Mouse (Mus musculus) liver, embryonic 16.5 days (tissue): Measurements from ENCODE around the gene Zc3h15. TPM values are rescaled to one million over a fixed set of nuclear protein-coding genes. Genes with fewer than 3 reads are reported as not detected.
A peak's percentile ranks its signal among the peaks of the same experiment; 100 is the strongest.
"Not testable (repeated sequence)": the region's sequence is repeated elsewhere in the genome, so short reads cannot be mapped to it uniquely, and the experiment has no call there.

Experiments used
- ATAC-seq: fragments of 200-750 bp; cut with Nextera tagmentation; 2 replicates; pipeline ENCODE4 v1.8.0; 2017; ENCODE audit warnings: low read depth, mild to moderate bottlenecking, moderate number of reproducible peaks, moderate library complexity
- H3K27ac ChIP-seq: fragments of 300-500 bp; sonication (generic); 2 replicates; pipeline ENCODE4 v1.5.1; 2014; ENCODE audit warnings: mild to moderate bottlenecking, low read length
- H3K27me3 ChIP-seq: fragments of 300-500 bp; sonication (generic); 2 replicates; pipeline ENCODE4 v1.6.1; 2014; ENCODE audit warnings: low read depth, low read length, mixed read lengths; ENCODE audit not compliant: control insufficient read depth, insufficient read depth
- H3K36me3 ChIP-seq: fragments of 300-500 bp; sonication (generic); 2 replicates; pipeline ENCODE4 v1.6.1; 2014; ENCODE audit warnings: mild to moderate bottlenecking; ENCODE audit not compliant: control insufficient read depth, insufficient read depth
- H3K4me1 ChIP-seq: fragments of 300-500 bp; sonication (generic); 2 replicates; pipeline ENCODE4 v1.6.1; 2014; ENCODE audit warnings: low read depth, low read length, mixed read lengths; ENCODE audit not compliant: control insufficient read depth
- H3K4me2 ChIP-seq: fragments of 300-500 bp; sonication (generic); 2 replicates; pipeline ENCODE4 v1.6.1; 2014; ENCODE audit warnings: low read depth, low read length, mixed read lengths
- H3K4me3 ChIP-seq: fragments of 300-500 bp; sonication (generic); 2 replicates; pipeline ENCODE4 v1.5.1; 2014; ENCODE audit warnings: low read depth, mild to moderate bottlenecking, low read length
- H3K9ac ChIP-seq: fragments of 300-500 bp; sonication (generic); 2 replicates; pipeline ENCODE4 v1.6.1; 2014; ENCODE audit warnings: low read depth, low read length
- H3K9me3 ChIP-seq: fragments of 300-500 bp; sonication (generic); replicated peaks from 2 replicates; pipeline ENCODE4 v1.6.1; 2016; ENCODE audit warnings: low read length; ENCODE audit not compliant: control insufficient read depth
- WGBS: fragments of 180-500 bp; shearing (Covaris S2); extraction: QIAGEN DNeasy Blood & Tissue Kit; methylation state at CpG from one replicate; pipeline ENCODE4 v1.1.7; 2014; ENCODE audit not compliant: insufficient replicate concordance; 5-methylcytosine and 5-hydroxymethylcytosine counted together
- polyA plus RNA-seq: library from polyadenylated mRNA; unstranded; fragments of >200 nt; fragmentation: Nextera tagmentation; extraction: Ambion mirVana; gene quantifications from 2 replicates; pipeline ENCODE4 v1.2.1, GENCODE M21; 2015

The Zc3h15 gene
- polyA plus RNA-seq, 1 experiment from 2014 or later = 38.9 TPM

DNA sequence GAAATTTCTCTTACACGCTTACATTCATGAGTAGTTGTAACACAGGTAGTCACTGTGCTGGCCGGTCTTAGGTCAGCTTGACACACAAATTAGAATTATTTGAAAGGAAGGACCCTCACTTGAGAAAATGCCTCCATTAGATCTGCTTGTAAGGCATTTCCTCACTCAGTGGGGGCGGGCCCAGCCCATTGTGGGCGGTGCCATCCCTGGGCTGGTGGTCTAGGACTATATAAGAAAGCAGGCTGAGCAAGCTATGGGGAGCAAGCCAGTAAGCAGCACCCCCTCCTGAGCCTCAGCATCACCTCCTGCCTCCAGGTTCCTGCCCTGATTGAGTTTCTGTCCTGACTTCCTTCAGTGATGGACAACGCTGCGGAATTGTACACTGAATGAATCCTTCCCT lies 16.3 kb upstream of the Zc3h15 start:
- no peaks in the 10 kb centered on the region for H3K9me3 ChIP-seq
- H3K4me3 ChIP-seq = no peak overlapping the region
- no peaks in the 10 kb centered on the region for H3K27me3 ChIP-seq
- no peak for ATAC-seq
- H3K27ac ChIP-seq = no peak overlapping the region
- 81% methylated on average over 6 of the region's 6 CpGs for WGBS
- H3K4me2 ChIP-seq = no peak overlapping the region
- H3K36me3 ChIP-seq = no peaks in the 10 kb centered on the region
- no peak overlapping the region for H3K9ac ChIP-seq
- no peaks in the 10 kb centered on the region for H3K4me1 ChIP-seq

DNA sequence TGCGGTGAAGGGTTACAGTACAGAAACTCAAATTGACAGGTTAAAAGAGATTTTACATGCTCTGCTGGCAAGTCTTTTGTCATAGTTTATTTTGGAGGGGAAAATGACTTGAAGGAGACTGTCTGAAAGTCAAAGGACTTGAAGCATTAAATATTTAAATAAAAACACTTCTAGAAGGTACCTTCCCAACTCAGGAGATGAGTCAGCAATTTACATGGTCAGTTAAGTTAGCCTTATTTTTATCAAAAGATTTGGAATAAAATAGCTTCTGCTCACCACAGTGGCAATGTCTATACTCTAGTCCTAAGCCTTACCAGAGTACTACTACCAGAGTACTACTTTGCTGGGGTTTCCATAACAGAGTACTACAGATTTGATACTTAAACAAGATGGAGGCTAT lies 2.2 kb upstream of the Zc3h15 start:
- Histone ChIP-seq H3K9me3 (no peaks in the 10 kb centered on the region), H3K4me2 (no peak overlapping the region), H3K27me3 (no peaks in the 10 kb centered on the region), H3K4me3 (no peak overlapping the region), H3K36me3 (no peaks in the 10 kb centered on the region), H3K27ac (no peak overlapping the region), H3K4me1 (peaks cover 4% of the 10 kb centered on the region), H3K9ac (no peak overlapping the region)
- ATAC-seq = no peak
- WGBS = 82% methylated on average over 1 of the region's 1 CpGs

DNA sequence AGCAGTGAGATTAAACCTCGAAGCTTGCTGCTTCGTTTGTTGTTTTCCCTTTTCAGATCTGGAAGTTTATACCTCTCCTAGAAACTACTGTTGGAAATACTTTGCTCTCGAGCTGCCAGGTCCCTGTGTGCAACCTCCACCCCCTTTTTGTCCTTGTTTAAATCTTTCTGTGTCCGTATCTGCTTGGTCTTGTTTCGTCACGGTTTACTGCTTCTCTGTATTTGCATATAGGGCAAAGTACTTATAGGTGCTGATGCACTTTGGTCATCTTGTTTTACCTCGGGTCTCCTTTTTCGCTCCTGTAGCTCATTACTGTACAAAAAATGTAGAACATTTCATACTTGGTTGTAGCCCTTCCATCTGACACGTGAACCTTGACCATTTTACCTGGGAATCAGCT lies 4.7 kb downstream of the Zc3h15 start:
- no peaks in the 10 kb centered on the region for H3K36me3 ChIP-seq
- no peak for ATAC-seq
- H3K27me3 ChIP-seq = no peaks in the 10 kb centered on the region
- peak overlapping the region; percentile 26; the same call in 1 of the 2 replicates for H3K4me2 ChIP-seq
- H3K9me3 ChIP-seq = no peaks in the 10 kb centered on the region
- H3K4me3 ChIP-seq = no peak overlapping the region
- no peak overlapping the region for H3K9ac ChIP-seq
- WGBS = 64% methylated on average over 9 of the region's 9 CpGs
- peaks cover 6% of the 10 kb centered on the region for H3K4me1 ChIP-seq
- H3K27ac ChIP-seq = no peak overlapping the region

DNA sequence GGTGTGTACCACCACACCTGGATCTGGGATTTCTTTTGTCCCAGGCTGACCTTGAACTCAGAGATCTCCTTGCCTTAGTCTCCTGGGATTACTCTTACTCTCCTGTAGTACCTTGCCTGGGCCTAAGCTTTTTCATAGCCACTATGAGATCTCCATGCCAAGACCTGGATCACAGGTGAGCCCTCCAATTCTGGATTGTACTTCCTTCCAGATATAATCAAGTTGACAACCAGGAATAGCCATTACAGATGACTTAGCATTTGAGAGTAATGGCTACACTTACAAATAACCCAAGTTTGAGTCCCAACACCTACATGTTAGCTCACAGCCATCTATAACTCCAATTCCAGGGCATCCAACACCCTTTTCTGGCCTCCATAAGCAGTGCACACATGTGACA lies 8.4 kb downstream of the Zc3h15 start:
- ATAC-seq = no peak
- peaks cover 3% of the 10 kb centered on the region; the same call in 1 of the 2 replicates for H3K36me3 ChIP-seq

DNA sequence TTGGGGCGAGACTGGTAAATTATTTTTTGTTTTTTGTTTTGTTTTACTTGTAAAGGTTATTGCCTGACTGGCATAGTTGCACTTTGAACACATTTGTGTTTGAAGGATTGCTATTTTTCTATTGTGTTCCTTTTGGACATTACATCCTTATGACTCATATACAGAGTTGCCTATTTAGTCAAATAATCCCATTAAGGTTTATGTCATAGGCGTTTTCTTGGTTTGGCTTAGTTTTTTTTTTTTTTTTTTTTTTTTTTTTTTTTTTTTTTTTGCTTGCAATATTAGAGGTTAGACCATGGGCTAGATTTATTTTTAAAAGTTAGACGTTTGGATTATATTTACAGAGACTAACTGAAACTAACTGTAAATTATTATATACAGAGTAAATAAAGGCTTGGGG lies 15.0 kb downstream of the Zc3h15 start:
- ATAC-seq = no peak
- H3K36me3 ChIP-seq = peaks cover 14% of the 10 kb centered on the region
- H3K27me3 ChIP-seq = no peaks in the 10 kb centered on the region
- H3K9me3 ChIP-seq = no peaks in the 10 kb centered on the region
- H3K4me1 ChIP-seq = peaks cover 2% of the 10 kb centered on the region; the same call in 1 of the 2 replicates
- H3K27ac ChIP-seq = no peak overlapping the region
- no peak overlapping the region for H3K4me3 ChIP-seq
- WGBS = 58% methylated on average over 3 of the region's 3 CpGs
- H3K4me2 ChIP-seq = no peak overlapping the region
- no peak overlapping the region for H3K9ac ChIP-seq

More for the DNA sequence above, 8.4 kb downstream of the Zc3h15 start:
- no peaks in the 10 kb centered on the region for H3K9me3 ChIP-seq
- peaks cover 5% of the 10 kb centered on the region for H3K4me1 ChIP-seq
- H3K9ac ChIP-seq = no peak overlapping the region
- H3K4me3 ChIP-seq = no peak overlapping the region
- no peak overlapping the region for H3K27ac ChIP-seq
- H3K4me2 ChIP-seq = no peak overlapping the region
- no peaks in the 10 kb centered on the region for H3K27me3 ChIP-seq

DNA sequence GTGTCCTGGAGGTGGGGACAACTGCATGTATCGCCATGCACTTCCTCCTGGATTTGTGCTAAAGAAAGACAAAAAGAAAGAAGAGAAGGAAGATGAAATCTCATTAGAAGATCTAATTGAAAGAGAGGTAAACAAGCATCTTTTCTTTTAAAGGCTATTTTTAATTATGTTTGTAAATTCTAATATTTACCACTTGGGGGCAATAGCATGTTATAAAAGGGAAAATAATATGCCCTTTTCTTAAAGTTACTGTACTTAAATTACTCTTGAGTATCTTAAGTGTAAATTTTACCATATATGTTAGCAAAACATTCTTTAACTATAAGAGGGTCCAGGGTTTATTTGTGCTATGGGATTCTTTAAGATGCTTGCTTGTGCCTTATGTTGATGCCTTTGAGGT lies 15.9 kb downstream of the Zc3h15 start:
- no peak overlapping the region for H3K27ac ChIP-seq
- 67% methylated on average over 1 of the region's 1 CpGs for WGBS
- H3K27me3 ChIP-seq = no peaks in the 10 kb centered on the region
- peaks cover 14% of the 10 kb centered on the region for H3K36me3 ChIP-seq
- no peak overlapping the region for H3K4me3 ChIP-seq
- no peak overlapping the region for H3K9ac ChIP-seq
- no peaks in the 10 kb centered on the region for H3K9me3 ChIP-seq
- peaks cover 2% of the 10 kb centered on the region; the same call in 1 of the 2 replicates for H3K4me1 ChIP-seq
- H3K4me2 ChIP-seq = no peak overlapping the region
- no peak for ATAC-seq

DNA sequence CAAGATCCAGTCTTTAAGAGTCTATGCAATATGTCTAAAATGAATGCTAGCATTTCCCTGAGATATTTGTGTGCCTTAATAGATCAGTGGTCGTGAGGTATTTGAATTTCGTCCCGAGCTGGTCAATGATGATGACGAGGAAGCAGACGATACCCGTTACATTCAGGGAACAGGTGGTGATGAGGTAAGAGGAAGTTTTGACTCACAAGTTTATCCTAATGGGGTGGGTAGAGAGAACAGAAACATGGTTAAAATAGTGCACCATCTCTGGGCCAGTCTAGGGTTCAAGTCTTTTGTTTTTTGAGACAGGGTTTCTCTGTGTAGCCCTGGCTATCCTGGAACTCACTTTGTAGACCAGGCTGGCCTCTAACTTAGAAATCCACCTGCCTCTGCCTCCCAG lies 17.1 kb downstream of the Zc3h15 start:
- ATAC-seq = no peak
- Histone ChIP-seq H3K4me2 (no peak overlapping the region), H3K4me1 (no peaks in the 10 kb centered on the region), H3K9me3 (no peaks in the 10 kb centered on the region), H3K36me3 (peaks cover 14% of the 10 kb centered on the region), H3K27me3 (no peaks in the 10 kb centered on the region), H3K9ac (no peak overlapping the region), H3K27ac (no peak overlapping the region), H3K4me3 (no peak overlapping the region)
- WGBS = 86% methylated on average over 6 of the region's 6 CpGs

DNA sequence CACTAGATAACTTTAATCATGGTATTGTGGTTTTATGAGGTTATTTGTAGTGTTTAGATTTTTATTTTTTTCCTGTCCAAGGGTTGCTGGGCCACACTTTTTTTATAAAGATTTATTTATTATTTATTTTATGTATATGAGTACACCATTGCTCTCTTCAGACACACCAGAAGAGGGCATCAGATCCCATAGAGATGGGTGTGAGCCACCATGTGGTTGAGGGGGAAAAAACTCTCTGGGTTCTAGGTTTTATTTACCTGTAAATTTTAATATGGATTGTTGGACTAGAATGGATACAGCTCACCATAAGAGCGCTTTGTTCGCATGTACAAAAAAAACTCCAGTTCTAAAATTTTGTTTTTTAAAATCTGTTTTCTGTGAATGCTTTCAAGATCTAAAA lies 20.8 kb downstream of the Zc3h15 start:
- not testable (repeated sequence) for ATAC-seq, H3K9ac ChIP-seq, H3K27ac ChIP-seq, H3K4me2 ChIP-seq, H3K27me3 ChIP-seq, H3K4me3 ChIP-seq, H3K9me3 ChIP-seq, H3K4me1 ChIP-seq
- 87% methylated on average over 2 of the region's 2 CpGs for WGBS
- H3K36me3 ChIP-seq = peaks cover 11% of the 10 kb centered on the region

DNA sequence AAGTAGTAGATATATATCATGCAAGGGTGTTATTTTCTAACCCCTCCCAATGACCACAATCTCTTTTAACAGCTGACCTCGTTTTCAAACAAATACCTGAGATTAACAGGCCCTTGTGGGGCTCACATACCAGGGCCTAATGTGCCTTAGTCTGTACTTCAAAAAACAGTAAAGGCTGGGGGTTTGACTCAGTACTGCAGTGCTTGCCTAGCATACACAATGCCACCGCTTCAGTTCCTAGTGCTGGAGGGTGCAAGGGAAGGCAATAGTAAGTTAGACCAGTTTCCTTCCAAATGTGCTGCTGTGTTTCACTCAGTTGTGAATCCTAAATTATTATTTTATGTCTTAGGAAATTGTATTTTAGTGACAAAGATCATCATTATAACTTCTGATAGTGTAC lies 23.2 kb downstream of the Zc3h15 start:
- no peaks in the 10 kb centered on the region for H3K27me3 ChIP-seq
- no peaks in the 10 kb centered on the region for H3K9me3 ChIP-seq
- H3K27ac ChIP-seq = no peak overlapping the region
- H3K36me3 ChIP-seq = peaks cover 8% of the 10 kb centered on the region
- no peak for ATAC-seq
- no peak overlapping the region for H3K4me3 ChIP-seq
- H3K4me2 ChIP-seq = no peak overlapping the region
- WGBS = 70% methylated on average over 2 of the region's 2 CpGs
- no peak overlapping the region for H3K9ac ChIP-seq
- no peaks in the 10 kb centered on the region for H3K4me1 ChIP-seq

DNA sequence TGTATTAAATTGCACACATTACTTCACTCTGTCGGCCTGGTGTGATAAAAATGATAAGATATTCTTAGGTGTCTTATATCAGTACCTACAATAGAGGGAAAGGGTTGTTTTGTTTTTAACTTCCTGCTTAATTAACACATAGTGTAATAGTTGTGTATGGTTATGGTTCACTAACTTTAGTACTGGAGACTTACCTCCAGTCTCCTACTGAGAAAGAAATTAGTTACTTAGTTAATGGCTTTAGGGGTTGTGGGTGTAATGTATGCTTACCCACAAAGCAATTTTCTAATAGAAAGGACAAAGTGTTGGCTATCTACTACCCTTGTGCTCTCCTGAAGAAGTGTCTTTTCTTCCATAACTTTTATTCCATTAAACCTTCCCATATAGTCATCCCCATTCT lies 23.8 kb downstream of the Zc3h15 start:
- H3K4me1 ChIP-seq = no peaks in the 10 kb centered on the region
- no peak overlapping the region for H3K4me3 ChIP-seq
- H3K36me3 ChIP-seq = 0 out of 2 replicates have a peak, but pooled peaks cover 3% of the 10 kb centered on the region
- 55% methylated on average over 1 of the region's 1 CpGs for WGBS
- H3K9ac ChIP-seq = no peak overlapping the region
- H3K4me2 ChIP-seq = no peak overlapping the region
- H3K9me3 ChIP-seq = no peaks in the 10 kb centered on the region
- ATAC-seq = no peak
- no peak overlapping the region for H3K27ac ChIP-seq
- no peaks in the 10 kb centered on the region for H3K27me3 ChIP-seq
